Mouse (Mus musculus): ENCODE results near the gene Fasn.
"Not testable (repeated sequence)": the region's sequence is repeated elsewhere in the genome, so short reads cannot be mapped to it uniquely, and the experiment has no call there.

The Fasn gene

DNA sequence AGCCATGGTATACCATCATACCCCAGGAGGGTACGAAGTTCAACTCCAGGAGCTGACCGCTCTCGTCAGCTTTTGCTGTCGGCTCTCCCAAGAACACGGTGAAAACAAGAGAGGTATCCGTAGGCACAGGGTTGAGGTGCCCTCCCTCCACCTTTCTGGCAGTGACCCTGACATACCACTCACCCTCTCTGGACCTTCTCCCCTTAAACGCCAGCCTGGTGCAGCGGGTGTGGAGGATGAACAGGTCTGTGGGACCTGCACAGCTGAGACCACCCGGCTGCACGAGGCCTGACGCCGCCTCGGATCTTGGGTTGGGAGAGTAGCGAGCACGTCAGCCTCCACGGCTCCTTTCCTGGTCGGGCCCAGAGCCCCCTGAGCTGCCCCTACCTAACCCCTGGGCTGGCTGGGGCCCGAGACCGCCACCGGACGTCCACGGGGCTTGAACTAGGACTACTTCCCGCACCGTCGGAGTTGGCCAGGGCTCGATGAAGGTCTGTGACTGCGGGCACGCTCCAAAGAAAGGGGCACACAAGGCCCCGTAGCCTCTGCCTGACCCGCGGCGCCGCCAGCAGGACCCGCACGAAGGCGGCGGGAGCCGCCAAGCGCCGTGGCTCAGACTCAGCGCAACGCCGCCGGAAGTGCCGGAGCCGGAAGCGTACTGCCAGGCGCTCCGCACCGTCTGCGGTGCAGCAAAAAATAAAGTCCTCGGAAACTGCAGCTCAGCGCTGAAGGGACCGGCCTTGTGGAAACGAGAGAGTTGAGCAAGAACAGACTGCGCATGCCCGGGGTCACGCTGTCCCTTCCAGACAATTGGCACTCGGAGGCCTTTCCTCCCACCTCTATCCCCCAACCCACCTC is 28.4 kb downstream of the Fasn start, which contains the start of gene Dus1l:
Gene Dus1l (minus strand): TSS at position 648 of the 858 bp plus-strand sequence.
- DNase-seq, result peak; percentile 97

GRCm38 (mm10) chr11:120792652-120793051 is 31.7 kb downstream of the Fasn start:
- no peak for DNase-seq

GRCm38 (mm10) chr11:120789810-120790209 is 34.5 kb downstream of the Fasn start:
- DNase-seq, result no peak

GRCm38 (mm10) chr11:120789355-120789754 is 35.0 kb downstream of the Fasn start:
- no peak for DNase-seq

DNA sequence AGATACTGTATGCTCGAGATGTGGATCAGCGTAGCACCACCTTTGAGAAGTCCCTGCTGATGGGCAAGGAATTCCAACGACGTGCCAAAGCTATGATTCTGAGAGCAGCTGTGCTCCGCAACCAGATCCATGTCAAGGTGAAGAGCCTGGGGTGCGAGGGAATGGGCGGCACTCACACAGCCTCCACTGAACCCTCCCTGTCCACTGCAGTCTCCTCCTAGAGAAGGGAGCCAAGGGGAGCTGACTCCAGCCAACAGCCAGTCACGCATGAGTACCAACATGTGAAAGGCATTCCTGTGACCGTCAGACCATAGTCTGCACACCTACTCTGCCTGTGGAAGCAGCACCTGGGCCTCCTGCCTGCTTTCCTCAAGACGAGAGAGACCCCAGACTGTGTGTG is 35.9 kb downstream of the Fasn start:
- DNase-seq, result peak; percentile 57

DNA sequence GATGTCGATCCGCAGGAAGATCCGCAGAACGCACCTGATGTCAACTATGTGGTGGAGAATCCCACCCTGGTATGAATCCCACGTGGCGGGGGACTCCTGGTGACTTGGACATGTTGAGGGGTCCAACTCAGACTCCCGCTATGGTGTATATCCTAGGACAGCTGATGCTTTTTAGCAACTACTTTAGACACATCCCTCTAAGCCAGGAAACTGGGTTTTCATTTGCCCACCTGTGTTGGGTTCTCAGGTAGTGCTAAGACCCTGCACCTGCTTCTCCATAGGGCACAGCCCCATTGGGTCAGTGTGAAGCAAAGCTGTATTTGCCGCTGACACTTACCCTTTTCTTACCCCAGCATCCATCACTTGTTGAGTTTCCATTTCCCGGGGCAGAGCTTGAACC is 39.2 kb downstream of the Fasn start:
- DNase-seq, result no peak

DNA sequence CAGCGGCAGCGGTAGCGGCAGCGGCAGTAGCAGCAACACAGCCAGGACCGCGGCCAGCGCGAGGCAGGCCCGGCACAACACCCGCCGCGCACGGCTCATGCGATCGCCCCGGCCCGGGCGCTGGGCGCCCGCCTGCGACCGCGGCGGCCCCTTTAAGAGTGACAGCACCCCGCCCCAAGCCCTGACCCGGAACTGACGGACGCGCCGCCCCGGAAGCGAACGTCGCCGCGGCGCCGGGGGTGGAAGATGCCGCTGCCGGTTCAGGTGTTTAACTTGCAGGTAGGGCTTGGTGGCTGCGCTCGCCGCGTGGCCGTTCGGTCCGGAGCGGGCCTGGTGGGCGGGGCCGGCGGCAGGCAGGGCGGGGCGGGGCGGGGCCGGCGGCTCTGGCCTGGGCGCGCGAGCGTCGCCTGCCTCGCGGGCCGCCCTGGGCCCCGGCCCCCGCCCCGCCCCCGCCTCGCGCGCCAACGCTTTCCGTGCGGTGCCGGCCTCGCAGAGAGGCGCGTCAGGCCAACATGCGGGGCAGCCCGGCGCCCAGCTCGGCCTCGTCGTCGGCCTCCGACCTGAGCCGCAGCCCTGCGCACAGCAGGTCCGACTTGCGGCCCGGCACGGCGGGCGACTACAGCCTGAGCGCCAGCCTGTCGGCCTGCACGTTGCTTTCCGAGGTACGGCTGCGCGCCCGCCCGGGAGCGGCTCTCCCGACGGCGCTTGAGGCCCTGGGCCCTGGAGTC is 40.1 kb downstream of the Fasn start, which contains the start of the genes Rfng and Gps1:
Gene Rfng (minus strand): TSS at position 144 of the 728 bp plus-strand sequence.
Gene Gps1 (plus strand): TSS at position 209 of the 728 bp plus-strand sequence.
- peak; percentile 89 for DNase-seq

DNA sequence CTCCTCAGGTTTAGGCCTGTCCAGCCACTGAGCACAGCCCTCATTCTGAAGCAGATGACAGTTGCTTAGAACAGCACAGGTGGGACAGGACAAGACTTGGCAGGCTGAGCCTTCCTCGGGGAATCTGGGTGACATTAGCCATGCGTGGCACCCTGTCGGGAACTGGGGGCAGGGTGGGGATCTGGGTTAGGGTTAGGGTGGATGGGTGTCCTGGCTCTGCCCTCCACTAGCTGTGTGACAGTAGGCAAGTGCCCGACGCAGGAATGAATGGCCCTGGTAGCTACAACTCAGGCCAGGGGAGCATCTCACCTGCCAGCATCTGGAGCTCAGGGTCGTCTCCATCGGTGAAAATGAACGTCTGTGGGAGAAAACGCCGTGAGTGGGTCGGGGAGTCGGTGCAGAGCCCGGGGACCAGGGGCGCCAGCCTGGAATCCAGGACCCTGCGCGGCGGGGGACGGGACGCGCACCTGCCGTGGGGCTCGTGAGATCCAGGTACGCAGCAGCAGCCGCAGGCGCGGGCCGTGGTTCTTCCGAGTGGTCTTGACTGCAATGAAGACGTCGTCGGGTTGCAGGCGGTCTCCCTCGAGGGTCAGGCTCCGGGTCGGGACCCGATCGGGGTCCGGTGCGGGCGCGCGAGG is 40.8 kb downstream of the Fasn start:
- DNase-seq, result no peak

GRCm38 (mm10) chr11:120781361-120781760 is 43.0 kb downstream of the Fasn start:
- peak; percentile 45 for DNase-seq

- no peak for DNase-seq
Measured at GRCm38 (mm10) chr11:120779876-120780275, 44.5 kb downstream of the Fasn start.

- DNase-seq, result no peak
Measured at GRCm38 (mm10) chr11:120777123-120777522, 47.2 kb downstream of the Fasn start.

DNA sequence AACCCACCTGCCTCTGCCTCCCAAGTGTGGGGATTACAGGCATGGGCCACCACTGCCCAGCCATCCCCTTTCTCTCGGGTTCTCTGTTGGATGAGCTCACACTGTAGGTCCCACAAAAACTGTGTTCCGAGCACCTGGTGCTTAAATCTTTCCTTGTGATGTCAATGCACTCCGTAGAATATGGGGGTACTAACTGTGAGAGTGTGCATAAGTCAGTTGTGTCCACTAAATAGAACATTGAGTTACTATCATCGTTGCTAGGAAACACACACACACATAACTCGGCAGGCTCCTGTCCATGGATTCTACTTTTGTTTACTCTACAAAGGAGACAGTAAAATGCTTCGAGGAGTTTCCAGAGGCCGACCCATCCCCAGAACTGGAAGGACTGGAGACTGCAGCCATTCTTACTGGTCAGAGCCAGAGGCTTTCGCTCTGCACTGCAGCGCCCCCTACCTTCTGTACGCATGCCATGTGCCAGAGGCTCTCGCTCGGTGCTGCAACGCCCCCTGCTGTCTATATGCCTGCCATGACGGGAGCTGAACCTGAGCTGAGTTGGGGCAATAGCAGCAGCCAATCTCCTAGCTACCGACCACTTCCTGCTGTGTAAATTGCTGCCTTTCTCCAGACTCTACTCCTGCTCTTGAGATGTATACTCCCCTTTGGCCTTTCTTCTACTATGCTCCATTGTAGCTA is 48.4 kb downstream of the Fasn start:
- peak; percentile 95 for DNase-seq

DNA sequence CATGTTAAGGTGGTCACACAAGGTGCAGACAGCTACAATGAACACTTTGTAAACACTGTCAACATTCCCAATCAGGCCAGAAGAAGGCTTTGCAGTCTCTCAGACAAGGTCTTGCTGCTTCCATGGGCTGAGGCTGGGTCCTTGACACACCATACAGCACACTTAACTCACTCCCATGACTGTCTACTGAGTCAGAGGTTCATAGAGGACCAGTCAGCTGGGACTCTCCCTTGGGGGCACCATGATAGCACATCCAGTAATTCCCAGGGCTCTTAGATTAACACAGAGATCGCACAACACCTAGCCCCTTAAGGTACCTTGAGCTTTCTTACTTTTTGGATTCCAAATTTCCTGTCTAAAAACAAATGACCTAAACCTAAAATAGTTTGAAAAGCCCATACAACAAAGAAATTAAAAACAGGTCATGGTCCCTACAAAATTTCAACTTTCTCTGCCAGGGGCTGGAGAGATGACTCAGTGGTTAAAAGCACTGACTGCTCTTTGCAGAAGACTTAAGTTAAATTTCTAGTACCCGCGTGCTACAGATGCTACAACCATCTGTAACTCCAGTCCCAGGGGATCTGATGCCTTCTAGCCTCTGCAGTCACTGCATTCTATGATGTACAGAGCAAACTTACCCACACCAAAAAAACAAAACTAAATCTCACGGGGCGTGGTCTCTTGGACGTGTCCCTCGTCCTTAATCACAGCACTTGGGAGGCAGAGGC is 50.7 kb downstream of the Fasn start:
- DNase-seq, result no peak

GRCm38 (mm10) chr11:120772749-120773148 is 51.6 kb downstream of the Fasn start:
- no peak for DNase-seq

GRCm38 (mm10) chr11:120768206-120768605 is 56.1 kb downstream of the Fasn start:
- DNase-seq, result no peak

- not testable (repeated sequence) for DNase-seq
Measured at GRCm38 (mm10) chr11:120767023-120767422, 57.3 kb downstream of the Fasn start.

DNA sequence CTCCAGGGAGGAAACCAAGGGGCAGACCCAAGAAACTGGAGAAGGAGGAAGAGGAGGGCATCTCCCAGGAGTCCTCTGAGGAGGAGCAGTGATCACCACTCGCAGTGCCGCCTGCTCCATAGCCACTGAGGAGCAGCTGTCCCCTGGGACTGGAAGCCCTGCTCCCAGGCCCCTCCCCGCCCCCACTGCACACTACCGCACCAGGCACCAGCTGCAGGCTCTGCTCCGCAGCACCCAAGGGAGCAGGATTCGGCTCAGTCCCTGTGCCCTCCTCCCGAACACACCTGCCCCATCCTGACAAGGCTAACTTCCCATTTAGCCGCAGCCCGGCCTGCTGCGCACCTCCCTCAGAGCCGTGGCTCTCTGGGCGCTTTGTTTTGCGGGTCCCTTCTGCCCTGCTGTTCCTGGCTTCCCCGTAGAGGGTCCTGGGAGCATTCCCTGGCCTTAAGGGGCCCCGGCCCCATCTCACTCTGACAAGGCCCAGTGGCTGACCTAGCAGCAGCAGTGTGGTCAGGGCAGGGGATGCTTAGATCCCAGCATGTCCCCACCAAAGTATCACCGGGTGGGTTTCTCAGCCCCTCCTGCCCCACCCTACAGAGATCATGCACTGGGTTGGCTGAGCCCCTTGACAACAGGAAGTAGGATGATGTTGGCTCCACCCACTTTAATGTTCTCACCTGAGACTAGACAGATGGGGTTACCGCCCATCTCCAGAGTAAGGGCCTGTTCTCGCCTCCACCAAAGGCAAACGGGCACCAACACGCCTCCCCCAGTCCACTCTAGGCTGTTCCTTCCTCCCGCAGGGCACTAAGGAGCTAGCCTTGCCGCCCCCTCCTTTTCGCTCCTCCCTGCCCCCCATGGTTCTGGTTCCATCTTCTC is 61.0 kb downstream of the Fasn start:
- DNase-seq, result not testable (repeated sequence)

DNA sequence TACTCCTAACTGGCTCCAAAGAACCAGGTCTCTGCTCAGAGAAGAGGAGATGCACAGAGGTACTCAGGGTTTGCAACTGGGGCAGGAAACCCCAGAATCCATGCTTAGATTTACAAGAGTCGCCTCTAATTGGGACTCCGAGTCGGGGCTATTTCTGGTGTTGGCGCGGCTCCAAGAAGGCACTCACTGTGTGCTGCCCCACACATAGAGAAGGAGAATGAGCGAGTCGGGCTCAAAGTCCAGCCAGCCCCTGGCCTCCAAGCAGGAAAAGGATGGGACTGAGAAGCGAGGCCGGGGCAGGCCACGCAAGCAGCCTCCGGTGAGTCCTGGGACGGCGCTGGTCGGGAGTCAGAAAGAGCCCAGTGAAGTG is 61.7 kb downstream of the Fasn start, which contains the start of gene Hmga1b:
Gene Hmga1b (plus strand): TSS at position 123 of the 370 bp plus-strand sequence.
- not testable (repeated sequence) for DNase-seq

GRCm38 (mm10) chr11:120761811-120762671 is 62.3 kb downstream of the Fasn start:
- DNase-seq, result no peak

GRCm38 (mm10) chr11:120760236-120760635 is 64.1 kb downstream of the Fasn start:
- no peak for DNase-seq
